Mouse (Mus musculus): ENCODE measurements around the gene Atg9a. TPM values are rescaled to one million over a fixed set of nuclear protein-coding genes. Genes with fewer than 3 reads are reported as not detected.

Atg9a gene
- total RNA-seq, 2 experiments from 2014 or later: 106 to 113 TPM

DNA sequence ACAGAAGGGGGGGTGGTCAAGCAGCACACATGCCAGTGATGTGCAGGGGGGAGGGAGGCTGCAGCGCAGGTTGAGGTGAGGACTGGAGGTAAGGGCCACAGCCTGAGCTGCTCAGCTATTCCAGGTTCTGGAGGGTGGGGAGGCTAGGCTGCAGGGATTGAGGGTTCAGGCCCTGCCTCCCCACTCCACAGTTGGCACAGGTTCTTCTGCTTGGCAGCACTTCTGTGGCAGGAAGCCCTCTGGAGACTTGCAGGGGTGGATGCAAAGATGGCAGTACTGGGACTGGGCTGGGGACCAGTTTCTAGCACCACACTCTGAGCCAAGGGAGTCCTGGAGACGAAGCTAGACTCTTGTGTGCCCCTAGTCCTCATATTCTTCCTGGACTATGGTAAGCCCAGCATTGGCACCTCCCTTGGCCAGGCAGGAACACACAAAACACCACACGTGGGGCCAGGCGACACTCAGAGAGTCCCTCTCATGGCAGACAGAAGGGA is 10.6 kb downstream of the Atg9a start:
- no peak for TF ChIP-seq CTCF (conservative IDR thresholded peaks at IDR 0.05)
- H3K27ac ChIP-seq: no peak overlapping the region
- no peak overlapping the region for H3K4me3 ChIP-seq
- no peak for DNase-seq (ENCODE audit: low spot score in 2 of 2)

DNA sequence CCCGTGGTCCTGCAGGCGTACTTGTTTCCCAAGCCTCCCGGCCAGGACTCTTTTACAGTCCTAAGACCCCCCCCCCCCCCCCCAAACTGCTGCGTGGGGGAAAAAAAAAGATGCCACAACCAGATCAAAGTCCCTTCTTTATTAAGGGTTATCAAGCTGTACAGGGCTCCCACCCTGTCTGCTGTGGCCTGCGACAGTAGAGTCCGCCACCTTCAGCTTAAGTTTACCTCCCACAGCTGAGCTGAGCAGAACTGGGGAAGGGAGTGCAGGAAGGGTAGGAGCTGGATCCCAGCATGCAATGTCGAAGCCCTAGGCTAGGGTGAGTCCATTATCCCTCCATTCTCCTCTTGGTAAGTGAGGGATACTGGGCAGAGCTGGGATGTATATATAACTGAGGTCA is 11.3 kb downstream of the Atg9a start:
- peak overlapping the region; percentile 77; the same call in 1 of the 2 replicates for H3K4me3 ChIP-seq
- no peak overlapping the region for H3K27ac ChIP-seq
- TF ChIP-seq CTCF (conservative IDR thresholded peaks at IDR 0.05): no peak
- no peak for DNase-seq (ENCODE audit: low spot score in 2 of 2)

DNA sequence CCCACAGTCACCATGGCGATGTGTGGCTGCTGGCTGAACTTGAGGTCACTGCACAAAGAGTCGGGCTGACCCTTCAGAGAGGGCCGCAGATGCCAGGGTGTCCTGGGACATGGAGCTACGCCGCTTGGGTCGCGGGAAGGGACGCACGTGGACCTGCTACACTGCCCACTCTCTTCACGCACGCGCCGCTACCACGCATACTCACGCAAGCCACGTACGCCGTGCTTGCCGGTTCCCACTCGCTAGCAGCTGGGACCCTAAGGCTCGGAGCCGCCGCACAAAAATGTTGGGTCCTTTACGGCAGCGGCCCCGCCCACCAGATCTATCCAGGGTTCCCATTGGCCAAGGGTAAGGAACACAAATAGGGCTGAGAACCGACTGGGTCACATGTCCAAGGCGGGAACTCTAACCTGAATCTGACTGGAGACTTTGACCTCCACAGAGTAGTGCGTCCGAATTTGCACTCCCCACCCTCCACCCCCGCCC is 11.8 kb downstream of the Atg9a start, which contains the start of gene Abcb6:
Gene Abcb6, minus strand, starts transcription at position 288 of the 486 bp plus-strand sequence.
- TF ChIP-seq CTCF (conservative IDR thresholded peaks at IDR 0.05): no peak
- H3K4me3 ChIP-seq: peak within 1 kb of the TSS; percentile 77
- peak within 1 kb of the TSS; percentile 82 for H3K27ac ChIP-seq
- peak; percentile 86 to 94 for DNase-seq (ENCODE audit: low spot score in 2 of 2)

DNA sequence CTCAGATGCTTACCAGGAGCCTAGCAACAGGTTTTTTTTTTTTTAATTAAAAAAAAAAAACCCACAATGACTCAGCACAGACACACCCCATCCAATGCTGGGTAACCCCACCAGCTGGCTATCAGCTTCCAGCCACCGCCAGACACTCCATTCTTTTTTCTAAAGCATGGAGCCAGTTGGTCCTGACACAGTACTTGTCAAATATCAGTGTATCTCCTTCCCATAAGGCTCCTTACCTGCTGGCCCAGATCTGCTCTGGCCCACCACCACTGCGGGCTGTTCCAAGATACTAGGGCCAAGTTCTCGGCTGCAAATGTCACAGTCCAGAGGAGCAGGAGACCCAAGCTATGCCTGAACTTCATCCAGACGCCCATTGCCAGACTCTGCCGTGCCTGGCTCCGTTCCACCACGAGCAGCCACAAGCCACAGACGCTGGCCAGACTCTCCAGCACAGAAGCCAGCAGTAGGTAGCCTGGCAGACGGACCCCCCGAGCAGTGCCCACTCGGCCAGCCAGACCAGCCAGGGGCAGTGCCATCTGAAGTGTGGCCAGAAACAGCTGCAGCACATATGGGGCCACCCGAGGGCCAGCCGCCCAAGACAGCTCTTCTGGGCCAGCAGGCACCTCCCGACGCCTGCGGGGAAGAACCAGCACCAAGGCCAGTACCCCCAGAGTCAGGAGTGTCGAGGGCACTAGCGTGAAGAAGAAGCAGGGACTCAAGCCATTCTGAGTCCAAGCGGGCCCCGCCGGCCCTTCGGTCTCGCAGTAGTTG is 12.5 kb downstream of the Atg9a start:
- DNase-seq (ENCODE audit: low spot score in 2 of 2): peak; percentile 44 to 47
- TF ChIP-seq CTCF (conservative IDR thresholded peaks at IDR 0.05): no peak
- Histone ChIP-seq H3K4me3 (peak overlapping the region; percentile 77), H3K27ac (peak overlapping the region; percentile 82)

DNA sequence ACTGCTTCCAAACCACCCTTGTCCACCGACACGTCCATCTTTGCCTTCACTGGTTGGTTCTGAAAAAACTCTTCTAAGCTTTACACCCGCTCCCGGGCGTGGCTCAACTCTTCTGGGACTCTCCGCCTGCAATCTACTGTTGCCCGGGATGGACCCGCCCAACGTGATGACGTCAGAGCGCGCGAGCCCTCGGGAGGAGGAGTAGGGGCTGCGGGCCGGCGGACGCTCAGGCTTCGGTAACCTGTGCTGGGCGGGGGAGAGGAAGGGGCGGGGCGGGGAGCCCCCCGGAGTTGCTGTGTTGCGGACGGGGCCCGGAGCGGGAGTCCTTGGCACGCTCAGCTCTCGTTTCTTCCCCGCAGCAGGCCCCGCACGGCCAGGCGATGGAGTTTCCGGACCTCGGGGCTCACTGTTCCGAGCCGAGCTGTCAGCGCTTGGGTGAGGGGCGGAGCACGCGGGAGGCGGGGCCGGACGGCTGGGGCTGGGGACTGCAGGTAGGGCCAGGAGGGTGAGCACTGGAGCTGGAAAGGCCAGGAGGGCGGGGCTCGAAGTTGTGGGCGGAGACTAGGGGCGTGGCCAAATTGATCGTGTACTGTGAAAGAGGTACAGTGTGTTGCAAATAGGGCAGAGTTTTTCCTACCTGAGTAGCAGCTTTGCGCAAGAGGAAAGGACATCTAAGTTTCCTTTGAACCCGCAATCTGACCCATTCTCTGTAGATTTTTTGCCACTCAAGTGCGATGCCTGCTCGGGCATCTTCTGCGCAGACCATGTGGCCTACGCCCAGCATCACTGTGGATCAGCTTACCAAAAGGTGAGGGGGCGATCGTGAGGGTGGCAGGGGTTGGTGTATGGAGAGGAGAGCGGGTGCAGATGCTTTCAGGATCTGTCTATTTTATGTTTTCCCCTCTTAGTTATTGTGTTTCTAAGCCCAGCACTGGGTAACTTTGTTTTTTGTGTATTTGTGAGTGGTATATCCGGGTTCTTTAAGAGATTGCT is 23.2 kb downstream of the Atg9a start, which contains the start of gene Zfand2b:
Gene Zfand2b, plus strand, starts transcription at position 175 of the 993 bp plus-strand sequence.
- no peak for TF ChIP-seq CTCF (conservative IDR thresholded peaks at IDR 0.05)
- peak; percentile 94 to 95 for DNase-seq (ENCODE audit: low spot score in 2 of 2)

DNA sequence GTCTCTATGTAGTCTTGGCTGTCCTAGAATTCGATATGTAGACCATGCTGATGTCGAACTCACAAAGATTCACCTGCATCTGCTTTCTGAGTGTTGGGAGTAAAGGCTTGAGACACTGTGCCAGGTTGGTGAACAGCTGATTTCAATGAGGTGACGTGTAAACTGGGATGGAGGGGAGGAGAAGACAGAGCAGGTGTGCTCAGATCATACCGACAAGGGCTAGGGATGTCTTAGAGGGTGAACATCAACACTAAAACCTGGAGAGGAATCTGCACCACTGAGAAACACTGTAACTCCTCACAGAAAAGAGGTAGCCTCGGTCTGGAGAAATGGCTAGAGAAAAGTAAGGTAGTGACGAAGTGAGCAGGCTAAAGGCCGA is 23.9 kb downstream of the Atg9a start:
- TF ChIP-seq CTCF (conservative IDR thresholded peaks at IDR 0.05): no peak
- H3K27ac ChIP-seq: peak overlapping the region; percentile 98
- no peak for DNase-seq (ENCODE audit: low spot score in 2 of 2)
- peak overlapping the region; percentile 95 for H3K4me3 ChIP-seq

More for the DNA sequence above, 23.2 kb downstream of the Atg9a start, which contains the start of gene Zfand2b:
- peak within 1 kb of the TSS; percentile 98 for H3K27ac ChIP-seq
- H3K4me3 ChIP-seq: peak within 1 kb of the TSS; percentile 95

DNA sequence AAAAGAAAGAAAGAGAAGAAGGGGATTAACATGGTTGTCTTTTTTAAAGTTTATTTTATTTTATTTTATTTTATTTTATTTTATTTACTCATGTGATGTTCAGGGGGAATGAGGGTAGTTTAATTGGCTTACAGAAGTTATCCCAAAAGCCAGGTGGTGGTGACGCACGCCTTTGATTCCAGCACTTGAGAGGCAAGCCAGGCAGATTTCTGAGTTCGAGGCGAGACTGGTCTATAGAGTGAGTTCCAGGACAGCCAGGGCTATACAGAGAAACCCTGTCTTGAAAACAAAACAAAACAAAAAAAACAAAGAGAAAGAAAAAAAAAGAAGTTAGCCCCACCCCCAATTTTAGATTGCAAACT is 31.8 kb downstream of the Atg9a start:
- DNase-seq (ENCODE audit: low spot score in 2 of 2): no peak
- H3K4me3 ChIP-seq: no peak overlapping the region
- no peak for TF ChIP-seq CTCF (conservative IDR thresholded peaks at IDR 0.05)
- H3K27ac ChIP-seq: no peak overlapping the region

DNA sequence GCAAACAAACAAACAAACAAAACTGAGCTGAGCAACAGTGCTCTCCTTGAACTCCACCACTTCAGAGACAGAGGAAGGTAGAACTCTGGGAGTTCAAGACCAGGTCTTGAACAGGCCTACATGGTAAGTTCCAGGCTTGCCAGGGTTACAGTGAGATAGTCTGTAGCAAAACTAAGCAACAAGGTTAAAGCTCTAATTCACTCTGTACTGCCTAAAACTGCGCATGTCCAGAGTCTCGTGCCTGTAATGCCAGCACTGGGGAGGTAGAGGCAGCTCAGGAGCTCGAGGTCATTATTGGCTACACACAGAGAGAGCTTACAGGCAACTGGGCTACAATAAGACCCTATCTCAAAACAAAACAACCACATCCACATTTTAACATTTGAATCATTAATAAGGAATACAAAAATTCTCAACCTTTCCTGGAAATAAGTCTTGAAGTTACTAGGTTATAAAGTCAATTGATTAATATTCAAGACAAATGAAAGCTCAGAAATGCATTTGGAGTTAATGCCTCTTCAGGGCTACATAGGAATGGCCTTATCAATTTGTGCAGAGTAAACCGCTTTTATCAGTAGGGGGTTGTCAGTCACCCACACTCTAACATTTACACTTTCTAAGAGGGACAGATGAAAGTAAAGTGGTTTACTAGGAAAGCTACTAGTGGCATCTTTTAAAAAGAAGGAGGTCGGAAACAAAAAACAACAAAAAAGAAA is 32.3 kb downstream of the Atg9a start:
- no peak for DNase-seq (ENCODE audit: low spot score in 2 of 2)
- Histone ChIP-seq H3K27ac (no peak overlapping the region), H3K4me3 (no peak overlapping the region)
- TF ChIP-seq CTCF (conservative IDR thresholded peaks at IDR 0.05): no peak

DNA sequence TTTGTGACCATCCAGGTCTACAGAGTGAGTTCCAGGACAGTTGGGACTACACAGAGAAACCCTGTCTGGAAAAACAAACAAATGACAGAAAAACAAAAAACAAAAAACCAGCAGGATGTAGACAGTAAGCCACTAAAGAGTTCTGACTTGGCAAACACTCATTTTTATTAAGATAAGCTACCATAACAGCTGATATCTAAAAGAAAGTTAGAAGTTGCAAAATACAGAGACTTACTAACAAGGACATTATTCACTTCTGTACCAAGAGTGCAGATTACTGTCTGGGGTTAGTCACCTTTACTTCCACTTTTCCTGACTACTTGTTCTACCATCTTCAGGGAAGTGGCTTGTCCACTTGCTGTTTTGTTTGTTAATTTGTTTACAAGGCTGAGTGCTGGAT is 33.0 kb downstream of the Atg9a start:
- Histone ChIP-seq H3K4me3 (no peak overlapping the region), H3K27ac (no peak overlapping the region)
- DNase-seq (ENCODE audit: low spot score in 2 of 2): no peak
- no peak for TF ChIP-seq CTCF (conservative IDR thresholded peaks at IDR 0.05)

DNA sequence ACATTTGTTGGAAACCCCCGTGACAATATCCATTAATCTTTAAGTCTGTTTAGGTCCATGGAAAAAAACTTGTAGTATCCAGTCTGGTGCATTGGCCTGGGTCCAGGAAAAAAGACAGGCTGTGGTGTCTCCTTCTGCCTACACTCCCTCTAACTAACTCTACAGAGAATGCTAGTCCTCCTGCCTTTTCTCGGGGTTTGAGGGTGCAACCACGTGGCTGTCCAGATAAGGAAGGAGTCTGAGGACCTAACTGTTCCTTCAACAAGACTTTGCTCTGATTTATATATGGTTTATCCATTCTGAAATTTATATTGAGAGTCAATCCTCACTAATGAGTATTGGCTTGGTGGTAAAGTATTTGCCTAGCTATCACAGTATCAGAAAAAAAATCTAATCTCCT is 36.2 kb downstream of the Atg9a start:
- H3K4me3 ChIP-seq: no peak overlapping the region
- DNase-seq (ENCODE audit: low spot score in 2 of 2): no peak
- H3K27ac ChIP-seq: no peak overlapping the region
- TF ChIP-seq CTCF (conservative IDR thresholded peaks at IDR 0.05): no peak

DNA sequence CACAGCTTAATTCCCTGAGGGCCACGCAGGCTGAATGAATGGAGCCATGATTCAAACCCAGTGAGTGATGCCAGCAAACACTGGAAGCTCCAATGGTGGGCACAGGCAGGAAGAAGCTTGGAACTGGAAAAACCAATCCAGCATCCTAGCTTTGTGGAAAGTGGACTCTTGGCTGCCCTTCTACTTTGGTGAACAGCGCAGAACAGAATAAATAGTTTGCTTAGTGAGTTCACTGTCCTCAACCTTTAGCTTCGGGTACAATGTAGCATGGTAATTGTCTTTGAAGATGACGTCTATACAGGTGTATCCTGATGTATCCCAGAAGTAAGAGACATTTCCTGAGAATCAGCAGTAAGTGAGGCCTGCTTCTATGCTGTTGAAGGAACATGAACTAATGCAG is 43.3 kb downstream of the Atg9a start:
- no peak for DNase-seq (ENCODE audit: low spot score in 2 of 2)
- no peak for TF ChIP-seq CTCF (conservative IDR thresholded peaks at IDR 0.05)
- no peak overlapping the region for H3K27ac ChIP-seq
- no peak overlapping the region for H3K4me3 ChIP-seq

DNA sequence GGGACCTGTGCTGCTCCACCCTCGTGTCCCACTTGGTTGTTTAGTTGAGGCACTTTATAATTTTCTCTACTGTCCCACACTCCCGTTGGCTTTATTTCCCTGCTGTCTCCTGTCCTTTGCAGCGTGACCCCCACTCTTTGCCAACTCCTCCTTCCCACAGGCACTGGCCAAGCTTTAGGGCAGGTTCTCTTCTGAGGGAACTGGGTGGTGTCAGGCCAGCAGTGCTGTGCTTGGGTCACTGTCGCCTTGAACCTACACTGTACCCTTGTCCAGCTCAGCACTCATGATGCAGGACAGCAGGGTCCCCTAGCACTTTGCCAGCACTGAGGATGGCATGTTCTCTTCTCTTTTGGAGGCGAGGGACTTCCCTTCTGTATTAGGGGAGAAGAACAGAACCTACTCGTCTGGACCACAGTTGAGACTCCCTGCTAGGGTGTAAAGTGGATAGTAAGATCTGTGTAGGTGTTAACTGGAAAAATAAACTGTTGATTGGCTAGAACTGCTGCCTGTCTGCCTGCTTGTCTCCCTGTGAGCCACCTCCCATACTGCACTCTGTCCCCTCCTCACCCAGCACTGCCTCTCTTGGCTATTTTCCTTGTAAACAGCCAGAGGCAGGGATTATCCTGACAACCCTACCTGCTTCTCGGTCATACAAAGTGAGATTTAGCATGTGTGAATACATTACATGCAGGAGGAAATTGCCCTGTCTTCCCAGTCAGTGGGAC is 44.4 kb downstream of the Atg9a start:
- no peak for DNase-seq (ENCODE audit: low spot score in 2 of 2)
- Histone ChIP-seq H3K4me3 (no peak overlapping the region), H3K27ac (no peak overlapping the region)
- no peak for TF ChIP-seq CTCF (conservative IDR thresholded peaks at IDR 0.05)

Data from layer of hippocampus, adult 2 months (tissue).